Mouse (Mus musculus) embryonic fibroblast, embryonic 13.5 days (primary cell): ENCODE results near the gene Gas2l1. TPM values are rescaled to one million over a fixed set of nuclear protein-coding genes. Genes with fewer than 3 reads are reported as not detected.
A peak's percentile ranks its signal among the peaks of the same experiment; 100 is the strongest.

Source experiments
- H3K27ac ChIP-seq: 2 replicates; pipeline ENCODE4 v1.5.1; 2012; ENCODE audit warnings: low read length, control low read depth, inconsistent platforms; ENCODE audit not compliant: insufficient read depth
- H3K4me1 ChIP-seq: 2 replicates; pipeline ENCODE4 v1.6.1; 2011; ENCODE audit warnings: low read length; ENCODE audit not compliant: control insufficient read depth, insufficient read depth
- H3K4me3 ChIP-seq: 2 replicates; pipeline ENCODE4 v1.5.1; 2011; ENCODE audit warnings: mild to moderate bottlenecking, control low read depth, low read length; ENCODE audit not compliant: insufficient read depth
- CTCF ChIP-seq: IDR thresholded peaks from 2 replicates; pipeline ENCODE4 v1.5.1; 2011; ENCODE audit warnings: mild to moderate bottlenecking, control low read depth, low read length, moderate library complexity, borderline replicate concordance; ENCODE audit not compliant: insufficient read depth
- POLR2A ChIP-seq: IDR thresholded peaks from 2 replicates; pipeline ENCODE4 v1.6.1; 2011; ENCODE audit warnings: low read depth, mild to moderate bottlenecking, control low read depth, low read length, moderate library complexity
- polyA plus RNA-seq: library from polyadenylated mRNA; stranded (reverse); fragments of >200 nt; gene quantifications from 2 replicates; pipeline ENCODE4 v1.2.4, GENCODE M21; 2011; ENCODE audit warnings: low read depth; ENCODE audit not compliant: missing spikeins, insufficient read length

Gas2l1 gene
- polyA plus RNA-seq, 1 experiment = 37.8 TPM

DNA sequence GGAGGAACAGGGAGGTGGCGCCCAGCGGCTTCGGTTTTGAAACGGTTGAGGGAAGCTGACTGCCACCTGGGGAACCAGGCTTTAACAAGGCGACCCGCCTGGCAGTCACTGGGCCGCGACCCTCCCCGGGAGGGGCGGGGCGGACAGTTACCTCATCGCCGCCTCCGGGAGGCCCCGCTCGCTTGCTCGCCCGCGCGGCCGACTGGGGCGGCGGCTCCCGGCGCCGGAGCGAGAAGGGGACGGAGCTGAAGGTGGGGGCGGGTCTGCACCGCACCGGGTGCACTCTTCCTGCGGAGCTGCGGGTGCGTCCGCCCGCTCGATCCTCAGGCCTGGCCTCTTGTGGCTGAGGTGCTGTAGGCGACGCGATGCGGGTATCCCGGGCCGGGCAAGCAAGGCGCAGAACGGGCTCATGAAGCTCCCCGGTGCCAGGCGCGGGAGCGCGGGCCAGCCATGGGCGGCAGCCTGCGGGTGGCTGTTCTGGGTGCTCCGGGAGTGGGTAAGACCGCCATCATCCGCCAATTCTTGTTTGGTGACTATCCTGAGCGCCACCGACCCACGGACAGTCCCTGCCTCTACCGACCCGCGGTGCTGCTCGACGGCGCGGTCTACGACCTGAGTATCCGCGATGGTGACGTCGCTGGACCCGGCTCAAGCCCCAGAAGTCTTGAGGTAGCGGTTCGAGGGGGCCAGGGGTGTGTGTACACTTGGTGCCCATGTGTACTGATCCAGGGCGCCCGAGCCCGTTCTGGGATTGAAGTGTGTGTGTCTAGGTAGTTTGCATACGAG, 7.1 kb downstream of the Gas2l1 start, which contains the start of gene Rasl10a:
TSS of gene Rasl10a (plus strand) at position 273 of the 786 bp plus-strand sequence.
- Histone ChIP-seq H3K4me1 (peaks cover 2% of the 10 kb centered on the region; the same call in 1 of the 2 replicates), H3K4me3 (peak within 1 kb of the TSS; percentile 8), H3K27ac (no peak within 1 kb of the TSS)
- TF ChIP-seq CTCF (no peak), POLR2A (no peak; the same call in 1 of the 2 replicates)

- Histone ChIP-seq H3K4me3 (0 out of 2 replicates have a peak overlapping the region, but pooled peaks have one; percentile 8), H3K27ac (no peak overlapping the region), H3K4me1 (0 out of 2 replicates have a peak, but pooled peaks cover 2% of the 10 kb centered on the region)
- TF ChIP-seq CTCF (no peak), POLR2A (no peak)
These were observed 7.6 kb downstream of the Gas2l1 start for GRCm38 (mm10) chr11:5057541-5057855.

GRCm38 (mm10) chr11:5057064-5057463, 8.1 kb downstream of the Gas2l1 start:
- Histone ChIP-seq H3K4me3 (no peak overlapping the region), H3K27ac (no peak overlapping the region), H3K4me1 (no peaks in the 10 kb centered on the region)
- TF ChIP-seq CTCF = no peak
- no peak for TF ChIP-seq POLR2A

DNA sequence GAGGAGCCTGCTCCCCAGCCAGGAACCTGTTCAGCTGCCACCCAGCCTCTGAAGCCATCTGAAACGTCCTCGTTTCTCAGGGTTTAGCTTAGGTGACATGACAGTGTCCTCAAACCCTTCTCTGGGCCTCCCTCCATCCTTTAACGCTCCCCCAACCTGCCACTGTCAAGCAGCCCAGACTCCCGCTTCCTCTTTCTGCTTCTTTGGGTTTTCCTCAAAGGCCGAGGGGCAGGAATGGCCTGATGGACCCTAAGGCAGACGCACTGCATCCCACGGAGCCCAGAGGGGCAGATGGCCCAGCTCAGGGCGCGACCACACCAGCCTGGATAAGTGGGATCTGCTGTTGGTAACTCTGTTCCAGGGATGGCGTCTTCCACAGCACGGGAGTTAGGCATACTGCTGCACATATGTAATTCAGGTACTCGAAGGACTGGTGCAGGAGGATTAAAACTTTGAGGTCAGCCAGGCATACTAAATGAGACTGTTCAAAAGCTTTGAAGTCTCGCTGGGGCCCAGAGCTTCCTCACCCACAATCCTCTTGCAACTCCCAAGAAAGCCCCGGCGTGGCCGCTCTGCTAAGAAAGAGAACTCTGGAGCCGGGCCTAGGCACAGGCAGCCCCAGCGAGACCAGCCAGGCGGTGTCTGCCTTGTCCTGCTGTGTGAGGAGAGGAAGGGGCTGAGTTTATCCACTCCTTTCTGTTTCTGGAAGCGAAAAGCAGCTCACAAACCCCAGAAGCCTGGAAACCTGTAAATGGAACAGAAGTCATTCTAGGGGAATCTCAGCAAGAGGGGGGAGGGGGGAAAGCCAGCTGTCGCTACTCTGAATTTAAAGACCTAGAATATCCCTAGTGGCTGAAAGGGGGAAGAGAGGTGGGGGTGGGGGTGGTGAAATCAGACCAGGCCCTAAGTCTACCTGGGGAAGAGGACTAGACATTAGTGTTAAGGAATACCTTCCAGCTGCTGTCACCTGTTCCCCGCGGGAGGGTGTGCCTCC, 8.9 kb downstream of the Gas2l1 start:
- no peaks in the 10 kb centered on the region for H3K4me1 ChIP-seq
- TF ChIP-seq POLR2A (no peak), CTCF (no peak)
- H3K4me3 ChIP-seq = no peak overlapping the region
- no peak overlapping the region for H3K27ac ChIP-seq

- Histone ChIP-seq H3K27ac (no peak overlapping the region), H3K4me1 (no peaks in the 10 kb centered on the region), H3K4me3 (no peak overlapping the region)
- no peak for TF ChIP-seq POLR2A
- no peak for TF ChIP-seq CTCF
These were observed 10.3 kb downstream of the Gas2l1 start for GRCm38 (mm10) chr11:5054874-5055273.

GRCm38 (mm10) chr11:5054151-5054550, 11.0 kb downstream of the Gas2l1 start:
- Histone ChIP-seq H3K4me3 (no peak overlapping the region), H3K27ac (no peak overlapping the region), H3K4me1 (no peaks in the 10 kb centered on the region)
- TF ChIP-seq POLR2A (no peak), CTCF (no peak)

- no peaks in the 10 kb centered on the region for H3K4me1 ChIP-seq
- no peak overlapping the region for H3K27ac ChIP-seq
- H3K4me3 ChIP-seq = no peak overlapping the region
- TF ChIP-seq CTCF (no peak), POLR2A (no peak)
These were observed 12.8 kb downstream of the Gas2l1 start for GRCm38 (mm10) chr11:5052200-5052854.

DNA sequence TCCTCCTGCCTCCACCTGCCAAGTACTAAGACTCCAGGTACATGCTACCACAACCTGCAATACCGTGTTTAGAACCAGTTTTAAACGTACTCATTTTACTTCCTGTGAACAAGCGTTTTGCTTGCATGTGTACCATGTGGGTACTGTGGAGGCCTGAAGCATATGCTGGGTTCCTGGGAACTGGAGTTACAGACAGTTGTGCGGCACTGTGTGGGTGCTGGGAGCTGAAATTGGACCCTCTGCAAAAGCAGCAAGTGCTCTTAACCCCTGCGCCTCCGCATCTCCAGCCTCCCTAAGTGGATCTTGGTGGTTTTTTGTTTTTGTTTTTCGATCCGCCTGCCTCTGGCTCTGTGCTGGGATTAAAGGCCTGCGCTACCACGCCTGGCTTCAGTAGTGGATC, 13.5 kb downstream of the Gas2l1 start:
- TF ChIP-seq CTCF (no peak), POLR2A (no peak)
- Histone ChIP-seq H3K4me3 (no peak overlapping the region), H3K27ac (no peak overlapping the region), H3K4me1 (no peaks in the 10 kb centered on the region)

DNA sequence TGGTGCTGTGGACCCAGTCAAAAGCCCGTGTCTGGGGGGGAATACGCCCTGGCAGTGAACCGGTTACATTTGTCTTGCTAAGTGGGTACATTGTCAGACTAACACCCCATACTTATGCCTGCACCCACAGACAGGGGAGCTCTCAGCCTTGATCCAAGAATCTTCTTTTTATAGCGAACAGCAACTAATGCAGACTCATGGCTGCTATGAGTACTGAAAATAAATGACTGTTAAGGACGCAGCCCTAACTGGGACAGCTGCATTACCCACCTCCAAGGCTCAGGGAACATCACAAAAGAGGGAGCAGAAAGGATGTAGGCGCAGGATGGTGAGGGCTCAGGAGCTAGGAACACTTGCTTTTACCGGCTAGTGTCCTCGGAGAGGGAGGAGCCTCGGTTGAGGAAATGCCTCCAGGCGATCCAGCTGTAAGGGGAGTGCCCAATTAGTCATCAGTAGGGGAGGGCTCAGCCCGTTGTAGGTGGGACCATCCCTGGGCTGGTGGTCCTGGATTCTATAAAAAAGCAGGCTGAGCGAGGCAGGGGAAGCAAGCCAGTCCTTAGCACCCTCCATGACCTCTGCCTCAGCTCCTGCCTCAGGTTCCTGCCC, 18.7 kb downstream of the Gas2l1 start:
- TF ChIP-seq CTCF (no peak), POLR2A (no peak)
- no peak overlapping the region for H3K4me3 ChIP-seq
- H3K4me1 ChIP-seq = no peaks in the 10 kb centered on the region
- H3K27ac ChIP-seq = no peak overlapping the region
